Mouse (Mus musculus): ENCODE measurements at regions not wholly inside any gene's neighbourhood (a gene's known extent, or its start where the extent isn't known, plus 50 kb on each side); places are given as distances from the start of the nearest gene placed in this dataset.

- no peak for DNase-seq
Measured at GRCm38 (mm10) chr3:147531608-147532180, 679.5 kb downstream of the Ttll7 start.

Data from heart, postnatal 4 days (tissue).